Mouse (Mus musculus): Measurements from ENCODE around the gene Zfp960.
"Not testable (repeated sequence)": the region's sequence is repeated elsewhere in the genome, so short reads cannot be mapped to it uniquely, and the experiment has no call there.

Gene Zfp960

GRCm38 (mm10) chr17:17063628-17064494, at the start of gene Zfp960:
TSS of gene Zfp960 (plus strand) at chr17:17064113.
- peak; percentile 33 for DNase-seq (ENCODE audit: low read depth)

GRCm38 (mm10) chr17:17018071-17018470, 45.8 kb upstream of the Zfp960 start:
- DNase-seq (ENCODE audit: low read depth) = not testable (repeated sequence)

GRCm38 (mm10) chr17:17059566-17059965, 4.3 kb upstream of the Zfp960 start:
- DNase-seq (ENCODE audit: low read depth) = not testable (repeated sequence)

GRCm38 (mm10) chr17:17120830-17121502, 57.1 kb downstream of the Zfp960 start, which contains the start of gene Zfp97:
TSS of gene Zfp97 (plus strand) at chr17:17121415.
- not testable (repeated sequence) for DNase-seq (ENCODE audit: low read depth)
